Mouse (Mus musculus): Measurements from ENCODE around the gene Ndufaf7.

DNA sequence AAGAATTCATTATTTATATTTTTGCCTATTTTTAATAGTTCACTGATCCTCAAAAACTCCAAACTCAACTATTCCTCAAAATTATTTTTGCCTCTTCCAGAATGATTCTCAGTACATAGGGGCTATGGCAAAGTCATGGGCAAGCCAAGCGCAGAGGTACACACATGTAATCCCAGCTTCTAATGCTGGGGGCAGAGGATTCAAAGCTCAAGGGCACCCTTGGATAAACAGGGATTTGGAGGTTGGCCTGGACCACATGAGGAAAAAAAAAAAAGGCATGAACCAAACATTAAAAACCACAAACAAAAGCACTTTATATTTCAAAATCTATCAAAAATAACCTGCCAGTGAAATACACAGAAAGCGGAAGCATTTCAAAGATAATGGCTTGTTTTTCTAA lies 54.6 kb downstream of the Ndufaf7 start:
- TF ChIP-seq CTCF (conservative IDR thresholded peaks at IDR 0.05; ENCODE audit: insufficient read depth, insufficient read length, low read depth, low read length) = no peak
- no peak for TF ChIP-seq POLR2A (IDR thresholded peaks at IDR 0.05; ENCODE audit: low read depth, low read length)
